Mouse (Mus musculus): ENCODE measurements around the gene Guk1. TPM values are rescaled to one million over a fixed set of nuclear protein-coding genes. Genes with fewer than 3 reads are reported as not detected.

Guk1 gene
- polyA plus RNA-seq, 1 experiment from 2014 or later, result 131 TPM

DNA sequence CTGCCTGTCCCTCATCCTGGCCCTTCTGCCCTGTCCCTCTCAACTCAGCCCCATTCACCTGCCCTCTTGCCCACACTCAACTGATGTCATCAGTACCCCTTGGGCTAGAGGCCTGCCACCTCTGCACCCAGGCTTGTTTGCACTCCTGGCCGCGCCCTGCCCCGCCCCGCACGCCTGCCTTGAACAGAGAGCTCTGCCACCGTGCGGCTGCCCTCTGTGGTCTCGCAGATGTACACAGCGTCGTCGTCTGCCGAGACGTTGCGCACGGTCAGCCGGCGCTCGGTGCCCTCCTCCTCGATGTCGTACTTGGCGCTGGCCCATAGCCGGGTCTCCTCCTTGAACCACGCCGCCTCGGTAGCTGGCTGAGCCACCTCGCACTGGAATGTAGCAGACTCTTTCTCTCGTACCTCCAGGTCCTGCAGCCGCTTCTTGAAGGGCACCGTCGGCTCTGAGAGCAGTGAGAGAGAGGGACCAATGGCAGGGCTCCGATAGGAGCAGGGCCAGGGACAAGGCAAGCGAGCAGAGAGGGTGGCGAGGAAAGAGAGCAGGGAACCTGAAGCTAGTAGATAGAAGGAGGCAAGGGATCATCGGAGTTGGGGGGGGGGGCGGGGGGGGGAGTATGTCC lies 57.5 kb downstream of the Guk1 start:
- H3K36me3 ChIP-seq, result no peaks in the 10 kb centered on the region
- H3K4me2 ChIP-seq, result peak overlapping the region; percentile 31; the same call in 1 of the 2 replicates
- 4% methylated on average over 35 of the region's 35 CpGs for WGBS
- no peak overlapping the region for H3K4me3 ChIP-seq
- H3K9ac ChIP-seq, result no peak overlapping the region
- peaks cover 13% of the 10 kb centered on the region; the same call in 1 of the 2 replicates for H3K4me1 ChIP-seq
- H3K27me3 ChIP-seq, result peaks cover 66% of the 10 kb centered on the region
- H3K27ac ChIP-seq, result no peak overlapping the region
- no peaks in the 10 kb centered on the region for H3K9me3 ChIP-seq
- ATAC-seq (ENCODE audit: borderline replicate concordance, extremely low read depth, low FRiP score, low TSS enrichment), result no peak; the same call in 1 of the 2 replicates

Other genes with a start within 250 kb of the Guk1 start
- gene Hist3h2ba, start 243.3 kb downstream of the Guk1 start, polyA plus RNA-seq (2015; fragmentation: Nextera tagmentation; extraction: Ambion mirVana), result 19.3 and 21.5 TPM in 2 replicates
- 22.2 and 23.7 TPM in 2 replicates for gene Hist3h2a, start 237.5 kb downstream of the Guk1 start, polyA plus RNA-seq (2015; fragmentation: Nextera tagmentation; extraction: Ambion mirVana)
- gene Trim17, start 237.5 kb downstream of the Guk1 start, polyA plus RNA-seq (2015; fragmentation: Nextera tagmentation; extraction: Ambion mirVana), result 0.31 and 0.39 TPM in 2 replicates
- 19.9 and 22.9 TPM in 2 replicates for gene Trim11, start 214.1 kb downstream of the Guk1 start, polyA plus RNA-seq (2015; fragmentation: Nextera tagmentation; extraction: Ambion mirVana)
- 1.9 and 3.0 TPM in 2 replicates for gene Obscn, start 55.8 kb downstream of the Guk1 start, polyA plus RNA-seq (2015; fragmentation: Nextera tagmentation; extraction: Ambion mirVana)
- 4.5 and 5.3 TPM in 2 replicates for gene Iba57, start 28.5 kb downstream of the Guk1 start, polyA plus RNA-seq (2015; fragmentation: Nextera tagmentation; extraction: Ambion mirVana)
- 0.56 and 0.60 TPM in 2 replicates for gene Gjc2, start 9.0 kb downstream of the Guk1 start, polyA plus RNA-seq (2015; fragmentation: Nextera tagmentation; extraction: Ambion mirVana)
- 89.6 and 92.6 TPM in 2 replicates for gene Mrpl55, start 10.3 kb upstream of the Guk1 start, polyA plus RNA-seq (2015; fragmentation: Nextera tagmentation; extraction: Ambion mirVana)
- gene 2310033P09Rik, start 16.1 kb upstream of the Guk1 start, polyA plus RNA-seq (2015; fragmentation: Nextera tagmentation; extraction: Ambion mirVana), result 31.9 and 32.3 TPM in 2 replicates
- gene Arf1, start 36.1 kb upstream of the Guk1 start, polyA plus RNA-seq (2015; fragmentation: Nextera tagmentation; extraction: Ambion mirVana), result 724 and 743 TPM in 2 replicates
- 0.08 and 0.14 TPM in 2 replicates for gene Wnt3a, start 98.5 kb upstream of the Guk1 start, polyA plus RNA-seq (2015; fragmentation: Nextera tagmentation; extraction: Ambion mirVana)
- gene Wnt9a, start 114.7 kb upstream of the Guk1 start, polyA plus RNA-seq (2015; fragmentation: Nextera tagmentation; extraction: Ambion mirVana), result 3.0 and 3.1 TPM in 2 replicates
- gene Prss38, start 183.4 kb upstream of the Guk1 start, polyA plus RNA-seq (2015; fragmentation: Nextera tagmentation; extraction: Ambion mirVana), result not detected in 2 replicates